Mouse (Mus musculus): ENCODE data around the gene Acox3.

GRCm38 (mm10) chr5:35610381-35610780 is 27.5 kb downstream of the Acox3 start:
- no peak for TF ChIP-seq POLR2A (IDR thresholded peaks at IDR 0.05; ENCODE audit: borderline replicate concordance, extremely low read depth, insufficient read depth, insufficient read length, poor library complexity, severe bottlenecking)
- TF ChIP-seq CTCF (IDR thresholded peaks at IDR 0.05; ENCODE audit: borderline replicate concordance, extremely low read depth, insufficient read depth, insufficient read length) = no peak

Data from brain, embryonic 14.5 days (tissue).